Mouse (Mus musculus) hindbrain, embryonic 16.5 days (tissue): ENCODE results near the gene Adra2a. TPM values are rescaled to one million over a fixed set of nuclear protein-coding genes. Genes with fewer than 3 reads are reported as not detected.

ENCODE experiments used
- ATAC-seq: fragments of 200-750 bp; cut with Nextera tagmentation; 2 replicates; pipeline ENCODE4 v1.8.0; 2017; ENCODE audit warnings: moderate TSS enrichment, moderate library complexity
- H3K27ac ChIP-seq: fragments of 300-500 bp; sonication (generic); 2 replicates; pipeline ENCODE4 v1.5.1; 2014; ENCODE audit warnings: low read depth, mild to moderate bottlenecking, control low read depth, low read length, moderate library complexity
- H3K27me3 ChIP-seq: fragments of 300-500 bp; sonication (generic); replicated peaks from 2 replicates; pipeline ENCODE4 v1.6.1; 2014; ENCODE audit warnings: low read length; ENCODE audit not compliant: control insufficient read depth, insufficient read depth
- H3K36me3 ChIP-seq: fragments of 300-500 bp; sonication (generic); 2 replicates; pipeline ENCODE4 v1.6.1; 2014; ENCODE audit warnings: mild to moderate bottlenecking, low read length, moderate library complexity, mixed read lengths; ENCODE audit not compliant: control insufficient read depth, insufficient read depth
- H3K4me1 ChIP-seq: fragments of 300-500 bp; sonication (generic); 2 replicates; pipeline ENCODE4 v1.6.1; 2014; ENCODE audit warnings: low read depth, low read length; ENCODE audit not compliant: control insufficient read depth, insufficient read depth
- H3K4me2 ChIP-seq: fragments of 300-500 bp; sonication (generic); 2 replicates; pipeline ENCODE4 v1.6.1; 2014; ENCODE audit warnings: mild to moderate bottlenecking, low read length, control low read depth, moderate library complexity
- H3K4me3 ChIP-seq: fragments of 300-500 bp; sonication (generic); 2 replicates; pipeline ENCODE4 v1.5.1; 2014; ENCODE audit warnings: mild to moderate bottlenecking, low read length, control low read depth, moderate library complexity
- H3K9ac ChIP-seq: fragments of 300-500 bp; sonication (generic); 2 replicates; pipeline ENCODE4 v1.6.1; 2014; ENCODE audit warnings: low read depth, mild to moderate bottlenecking, control low read depth, low read length, moderate library complexity
- H3K9me3 ChIP-seq: fragments of 300-500 bp; sonication (generic); 2 replicates; pipeline ENCODE4 v1.6.1; 2014; ENCODE audit warnings: mild to moderate bottlenecking, low read length, moderate library complexity; ENCODE audit not compliant: control insufficient read depth
- WGBS: fragments of 180-500 bp; shearing (Covaris S2); extraction: QIAGEN DNeasy Blood & Tissue Kit; methylation state at CpG from one replicate; pipeline ENCODE4 v1.1.7; 2014; 5-methylcytosine and 5-hydroxymethylcytosine counted together
- polyA plus RNA-seq: library from polyadenylated mRNA; unstranded; fragments of >200 nt; fragmentation: Nextera tagmentation; extraction: Ambion mirVana; gene quantifications from 2 replicates; pipeline ENCODE4 v1.2.1, GENCODE M21; 2015

The Adra2a gene
- polyA plus RNA-seq, 1 experiment from 2014 or later: 3.8 TPM

DNA sequence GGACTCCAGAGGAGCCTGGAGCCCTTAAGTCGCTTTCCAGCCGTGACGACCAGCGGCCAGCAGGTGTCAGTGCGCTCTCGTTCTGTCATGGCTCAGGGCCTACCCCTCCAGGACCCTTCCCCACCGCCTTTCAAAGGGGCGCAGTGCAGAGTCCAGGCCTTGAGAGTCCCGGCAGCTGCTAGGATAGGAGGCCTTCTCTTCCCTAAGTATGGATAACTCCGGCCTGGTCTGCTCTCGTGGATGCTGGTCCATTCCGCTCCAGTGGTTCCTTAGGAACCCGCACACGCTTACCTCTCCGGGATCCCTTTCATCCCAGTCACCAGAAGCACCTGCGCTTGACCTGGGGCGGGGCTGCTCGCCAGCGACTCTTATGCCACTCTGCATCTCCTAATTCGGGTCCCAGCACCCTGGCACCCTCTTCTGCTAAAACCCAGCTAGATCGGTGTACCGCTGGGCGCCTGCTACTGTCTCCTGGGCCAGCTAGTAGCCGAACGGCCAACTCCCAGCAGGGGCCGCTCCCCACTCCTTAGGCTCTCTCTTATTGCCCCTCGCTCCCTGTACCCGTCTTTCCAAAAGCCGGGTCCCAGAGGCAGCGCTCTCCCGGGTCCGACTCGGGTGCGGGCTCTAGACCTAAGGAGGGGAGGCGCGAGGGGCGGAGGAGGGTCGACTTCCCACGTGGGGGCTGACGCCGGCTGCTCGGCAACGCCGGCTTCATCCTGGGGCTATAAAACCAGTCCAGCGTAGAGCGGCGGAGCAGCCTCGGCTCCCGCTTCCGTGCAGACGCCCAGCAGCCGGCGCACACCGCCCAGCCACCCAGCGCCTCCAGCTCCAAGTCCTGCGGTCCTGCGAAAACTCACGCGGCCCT lies 788 bp downstream of the Adra2a start:
- H3K4me2 ChIP-seq: peak overlapping the region; percentile 97
- ATAC-seq: peak; percentile 86
- H3K9me3 ChIP-seq: no peaks in the 10 kb centered on the region
- WGBS: under 1% methylated on average over 51 of the region's 59 CpGs
- H3K27me3 ChIP-seq: peaks cover 11% of the 10 kb centered on the region
- H3K27ac ChIP-seq: peak overlapping the region; percentile 81
- no peaks in the 10 kb centered on the region for H3K36me3 ChIP-seq
- peak overlapping the region; percentile 63 for H3K4me3 ChIP-seq
- peak overlapping the region; percentile 82 for H3K9ac ChIP-seq
- H3K4me1 ChIP-seq: peaks cover 30% of the 10 kb centered on the region

DNA sequence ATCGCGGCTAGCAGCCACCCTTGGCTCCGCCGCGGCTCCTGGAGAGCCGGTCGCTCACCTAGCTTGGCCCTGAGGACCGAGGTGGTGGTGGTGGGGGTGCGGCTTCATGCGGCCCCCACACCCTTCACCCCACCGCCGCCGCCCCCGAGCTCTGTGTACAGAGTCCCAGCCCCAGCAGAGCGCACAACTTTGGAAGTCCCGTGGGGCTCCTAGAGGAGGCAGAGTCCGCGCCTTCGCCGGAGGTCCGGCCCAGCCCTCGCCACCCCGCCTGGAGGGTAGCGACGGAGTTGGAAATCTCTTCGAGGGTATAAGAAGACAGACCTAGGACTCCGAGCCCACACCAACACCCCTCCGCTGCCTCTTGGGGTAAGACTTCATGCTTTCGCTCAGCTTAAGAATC lies 1.5 kb downstream of the Adra2a start:
- peak overlapping the region; percentile 82 for H3K9ac ChIP-seq
- H3K9me3 ChIP-seq: no peaks in the 10 kb centered on the region
- H3K4me2 ChIP-seq: peak overlapping the region; percentile 97
- peaks cover 30% of the 10 kb centered on the region for H3K4me1 ChIP-seq
- H3K27ac ChIP-seq: peak overlapping the region; percentile 81
- peaks cover 16% of the 10 kb centered on the region for H3K27me3 ChIP-seq
- H3K36me3 ChIP-seq: no peaks in the 10 kb centered on the region
- ATAC-seq: no peak
- under 1% methylated on average over 29 of the region's 29 CpGs for WGBS
- peak overlapping the region; percentile 63 for H3K4me3 ChIP-seq

DNA sequence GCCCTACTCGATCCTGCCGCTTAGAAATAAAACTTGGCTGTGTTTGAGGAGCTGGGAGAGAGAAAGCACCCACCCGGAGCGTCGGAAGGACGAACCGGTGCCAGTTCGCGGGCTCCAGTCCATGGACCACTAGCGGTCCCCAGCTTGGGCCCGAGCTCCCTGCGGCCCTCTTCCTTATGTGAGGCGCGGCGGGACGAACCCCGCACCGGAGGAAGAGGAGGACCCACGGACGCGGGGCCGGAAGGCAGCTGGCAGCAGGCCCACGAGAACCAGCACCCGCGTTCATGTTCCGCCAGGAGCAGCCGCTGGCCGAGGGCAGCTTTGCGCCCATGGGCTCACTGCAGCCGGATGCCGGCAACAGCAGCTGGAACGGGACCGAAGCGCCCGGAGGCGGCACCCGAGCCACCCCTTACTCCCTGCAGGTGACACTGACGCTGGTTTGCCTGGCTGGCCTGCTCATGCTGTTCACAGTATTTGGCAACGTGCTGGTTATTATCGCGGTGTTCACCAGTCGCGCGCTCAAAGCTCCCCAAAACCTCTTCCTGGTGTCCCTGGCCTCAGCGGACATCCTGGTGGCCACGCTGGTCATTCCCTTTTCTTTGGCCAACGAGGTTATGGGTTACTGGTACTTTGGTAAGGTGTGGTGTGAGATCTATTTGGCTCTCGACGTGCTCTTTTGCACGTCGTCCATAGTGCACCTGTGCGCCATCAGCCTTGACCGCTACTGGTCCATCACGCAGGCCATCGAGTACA lies 2.2 kb downstream of the Adra2a start:
- WGBS: 3% methylated on average over 55 of the region's 55 CpGs
- H3K27me3 ChIP-seq: peaks cover 16% of the 10 kb centered on the region

DNA sequence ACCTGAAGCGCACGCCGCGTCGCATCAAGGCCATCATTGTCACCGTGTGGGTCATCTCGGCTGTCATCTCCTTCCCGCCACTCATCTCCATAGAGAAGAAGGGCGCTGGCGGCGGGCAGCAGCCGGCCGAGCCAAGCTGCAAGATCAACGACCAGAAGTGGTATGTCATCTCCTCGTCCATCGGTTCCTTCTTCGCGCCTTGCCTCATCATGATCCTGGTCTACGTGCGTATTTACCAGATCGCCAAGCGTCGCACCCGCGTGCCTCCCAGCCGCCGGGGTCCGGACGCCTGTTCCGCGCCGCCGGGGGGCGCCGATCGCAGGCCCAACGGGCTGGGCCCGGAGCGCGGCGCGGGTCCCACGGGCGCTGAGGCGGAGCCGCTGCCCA lies 2.7 kb downstream of the Adra2a start:
- peak overlapping the region; percentile 81 for H3K27ac ChIP-seq
- no peak for ATAC-seq
- 1% methylated on average over 36 of the region's 46 CpGs for WGBS

More for the DNA sequence above, 2.2 kb downstream of the Adra2a start:
- Histone ChIP-seq H3K36me3 (no peaks in the 10 kb centered on the region), H3K27ac (peak overlapping the region; percentile 81), H3K4me1 (peaks cover 30% of the 10 kb centered on the region), H3K4me2 (peak overlapping the region; percentile 97), H3K4me3 (peak overlapping the region; percentile 63), H3K9me3 (no peaks in the 10 kb centered on the region), H3K9ac (peak overlapping the region; percentile 82)
- ATAC-seq: no peak

DNA sequence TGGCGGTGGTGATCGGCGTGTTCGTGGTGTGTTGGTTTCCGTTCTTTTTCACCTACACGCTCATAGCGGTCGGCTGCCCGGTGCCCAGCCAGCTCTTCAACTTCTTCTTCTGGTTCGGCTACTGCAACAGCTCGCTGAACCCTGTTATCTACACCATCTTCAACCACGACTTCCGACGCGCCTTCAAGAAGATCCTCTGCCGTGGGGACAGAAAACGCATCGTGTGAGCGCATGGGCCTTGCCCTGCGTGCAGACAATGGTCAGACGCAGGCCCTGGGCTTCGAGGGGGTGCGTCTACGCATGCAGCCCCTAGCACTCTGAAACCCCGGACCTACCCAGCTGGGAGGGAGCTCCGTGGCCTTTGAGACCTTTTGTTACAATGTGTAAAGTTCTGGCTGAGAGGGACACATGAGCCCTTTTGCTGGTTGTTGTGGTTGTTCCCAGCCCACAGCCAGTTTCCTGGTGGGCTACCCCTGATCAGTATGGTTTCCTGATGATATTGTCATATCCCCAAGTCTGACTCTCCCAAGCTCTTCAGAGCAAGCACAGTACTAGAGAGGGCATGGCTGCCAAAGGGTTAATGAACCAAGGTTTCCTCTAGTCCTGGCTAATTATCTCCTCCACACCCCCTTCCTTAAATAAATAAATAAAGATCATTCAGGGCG lies 3.6 kb downstream of the Adra2a start:
- no peak for ATAC-seq
- H3K27me3 ChIP-seq: peaks cover 16% of the 10 kb centered on the region
- peak overlapping the region; percentile 97 for H3K4me2 ChIP-seq
- H3K9me3 ChIP-seq: no peaks in the 10 kb centered on the region
- peak overlapping the region; percentile 63 for H3K27ac ChIP-seq
- H3K4me1 ChIP-seq: peaks cover 30% of the 10 kb centered on the region
- H3K36me3 ChIP-seq: no peaks in the 10 kb centered on the region
- peak overlapping the region; percentile 82 for H3K9ac ChIP-seq
- peak overlapping the region; percentile 63 for H3K4me3 ChIP-seq
- WGBS: 2% methylated on average over 27 of the region's 27 CpGs

More for the DNA sequence above, 2.7 kb downstream of the Adra2a start:
- Histone ChIP-seq H3K4me2 (peak overlapping the region; percentile 97), H3K9me3 (no peaks in the 10 kb centered on the region), H3K27me3 (peaks cover 16% of the 10 kb centered on the region), H3K9ac (peak overlapping the region; percentile 82), H3K4me1 (peaks cover 30% of the 10 kb centered on the region), H3K4me3 (peak overlapping the region; percentile 63), H3K36me3 (no peaks in the 10 kb centered on the region)

DNA sequence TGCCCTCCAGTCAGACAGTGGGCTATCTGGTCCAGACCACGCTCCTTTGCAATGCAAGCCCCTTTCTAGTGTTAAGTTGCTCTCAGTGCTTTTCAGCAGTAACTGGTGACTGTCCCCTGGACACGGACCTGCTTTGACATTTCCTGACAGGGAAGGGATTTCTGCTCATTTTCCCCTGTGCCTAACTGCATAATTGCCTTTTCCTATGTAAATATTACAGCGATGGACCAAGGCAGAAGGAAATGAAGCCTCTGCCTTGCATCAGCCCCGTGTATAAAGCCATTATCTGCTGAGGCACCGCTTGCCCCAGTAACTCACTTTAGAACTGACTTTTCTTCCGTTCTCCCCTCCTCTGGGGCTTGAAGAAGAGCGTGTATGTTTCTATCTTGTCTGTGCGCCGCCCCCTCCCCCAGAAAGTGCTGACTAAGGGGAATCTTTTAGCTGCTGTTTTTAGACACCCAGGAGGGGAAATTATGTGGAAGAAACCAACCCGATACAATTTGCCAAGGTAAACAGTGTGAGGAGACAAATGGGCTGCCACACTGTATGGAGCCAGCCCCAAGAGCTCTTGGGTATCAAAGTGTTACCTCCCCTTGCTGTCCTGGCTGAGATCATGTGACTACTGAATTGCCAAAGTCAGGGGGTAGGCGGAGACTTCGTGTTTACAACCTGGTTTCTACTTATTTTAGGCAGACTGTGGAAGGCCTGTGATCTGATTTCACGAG lies 4.4 kb downstream of the Adra2a start:
- H3K9ac ChIP-seq: peak overlapping the region; percentile 2; the same call in 1 of the 2 replicates
- H3K4me3 ChIP-seq: peak overlapping the region; percentile 63
- no peak for ATAC-seq
- peaks cover 16% of the 10 kb centered on the region for H3K27me3 ChIP-seq
- WGBS: 15% methylated on average over 13 of the region's 13 CpGs
- peak overlapping the region; percentile 13; the same call in 1 of the 2 replicates for H3K27ac ChIP-seq
- peak overlapping the region; percentile 97 for H3K4me2 ChIP-seq
- H3K4me1 ChIP-seq: peaks cover 30% of the 10 kb centered on the region
- no peaks in the 10 kb centered on the region for H3K9me3 ChIP-seq
- H3K36me3 ChIP-seq: no peaks in the 10 kb centered on the region

DNA sequence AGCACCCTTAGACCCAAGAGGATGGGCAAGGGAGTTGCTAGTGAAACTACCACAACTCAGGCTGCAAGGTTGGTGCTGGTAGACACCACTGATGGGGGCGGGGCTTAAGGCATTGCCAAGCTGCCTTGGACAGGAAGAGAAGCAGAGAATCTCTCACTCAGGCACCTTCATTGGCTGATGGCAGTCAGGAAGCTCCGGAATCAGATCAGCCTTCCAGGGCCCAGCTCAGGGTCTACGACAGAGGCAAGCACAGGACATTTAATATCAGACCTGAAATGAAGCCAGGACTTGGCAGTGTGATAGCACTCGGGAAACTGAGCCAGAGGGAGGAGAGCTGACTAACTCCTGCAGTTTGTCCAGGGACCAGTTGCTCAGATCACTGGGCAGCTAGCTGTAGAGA lies 7.7 kb downstream of the Adra2a start:
- Histone ChIP-seq H3K27me3 (peaks cover 12% of the 10 kb centered on the region), H3K27ac (no peak overlapping the region), H3K9ac (no peak overlapping the region), H3K9me3 (no peaks in the 10 kb centered on the region), H3K4me1 (peaks cover 16% of the 10 kb centered on the region), H3K4me2 (no peak overlapping the region), H3K36me3 (no peaks in the 10 kb centered on the region), H3K4me3 (no peak overlapping the region)
- ATAC-seq: no peak
- 75% methylated on average over 4 of the region's 4 CpGs for WGBS

DNA sequence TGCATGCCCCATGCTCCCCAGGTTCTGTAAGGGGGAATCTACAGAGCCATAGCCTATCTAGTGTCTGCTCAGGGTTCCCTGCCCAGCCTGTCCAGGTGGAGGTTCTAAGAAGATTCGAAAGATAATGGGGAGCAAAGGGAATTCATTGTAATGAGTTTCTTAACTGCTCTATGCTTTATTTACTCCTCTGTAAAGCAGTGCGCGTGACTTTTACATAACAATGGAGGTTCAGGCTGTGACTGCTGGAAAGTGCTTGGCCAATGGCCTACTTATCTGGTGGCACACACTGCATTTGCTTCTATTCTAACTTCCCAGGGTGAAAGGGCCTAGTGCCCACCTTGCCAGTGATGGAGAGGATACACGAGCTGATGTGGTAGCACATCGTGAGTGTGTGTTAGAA lies 11.9 kb downstream of the Adra2a start:
- H3K4me2 ChIP-seq: no peak overlapping the region
- no peaks in the 10 kb centered on the region for H3K4me1 ChIP-seq
- no peaks in the 10 kb centered on the region for H3K27me3 ChIP-seq
- 38% methylated on average over 5 of the region's 5 CpGs for WGBS
- H3K9me3 ChIP-seq: no peaks in the 10 kb centered on the region
- no peaks in the 10 kb centered on the region for H3K36me3 ChIP-seq
- H3K9ac ChIP-seq: no peak overlapping the region
- no peak overlapping the region for H3K4me3 ChIP-seq
- no peak for ATAC-seq
- no peak overlapping the region for H3K27ac ChIP-seq
